Mouse (Mus musculus) myocyte (in vitro differentiated cells): ENCODE data around the gene Colca2. TPM values are rescaled to one million over a fixed set of nuclear protein-coding genes. Genes with fewer than 3 reads are reported as not detected.

ENCODE experiments used
- H3K27me3 ChIP-seq: one replicate; pipeline ENCODE4 v1.6.1; 2011; ENCODE audit not compliant: control insufficient read depth, insufficient read depth, insufficient read length
- H3K36me3 ChIP-seq: one replicate; pipeline ENCODE4 v1.6.1; 2011; ENCODE audit not compliant: control insufficient read depth, insufficient read depth
- H3K4me2 ChIP-seq: one replicate; pipeline ENCODE4 v1.6.1; 2011; ENCODE audit warnings: low read depth, control low read depth
- H3K4me3 ChIP-seq: one replicate; pipeline ENCODE4 v1.5.1; 2011; ENCODE audit warnings: mild to moderate bottlenecking, control low read depth, moderate library complexity
- H3K79me2 ChIP-seq: one replicate; pipeline ENCODE4 v1.6.1; 2011; ENCODE audit not compliant: control insufficient read depth, insufficient read depth
- H3ac ChIP-seq: one replicate; pipeline ENCODE4 v1.6.1; 2011; ENCODE audit not compliant: control insufficient read depth, insufficient read length
- CEBPB ChIP-seq: IDR thresholded peaks from 2 replicates; pipeline ENCODE4 v1.6.1; 2011; ENCODE audit warnings: mild to moderate bottlenecking, moderate library complexity; ENCODE audit not compliant: poor library complexity, insufficient read depth, severe bottlenecking
- E2F4 ChIP-seq: IDR thresholded peaks from one replicate; pipeline ENCODE4 v1.6.1; 2011; ENCODE audit warnings: mild to moderate bottlenecking, control low read depth, moderate library complexity; ENCODE audit not compliant: insufficient read depth
- MAX ChIP-seq: IDR thresholded peaks from one replicate; pipeline ENCODE4 v1.6.1; 2011; ENCODE audit warnings: low read depth, mild to moderate bottlenecking, control low read depth
- MYOD1 ChIP-seq, 3 experiments: IDR thresholded peaks; one replicate each; pipeline ENCODE4 v1.6.1; 2011; ENCODE audit warnings: control low read depth in 2 of 3, low read depth in 2 of 3, mild to moderate bottlenecking in 2 of 3, moderate library complexity in 1 of 3; ENCODE audit not compliant: insufficient read length in 2 of 3, control insufficient read depth in 1 of 3
- MYOG ChIP-seq, 3 experiments: IDR thresholded peaks; one replicate each; pipeline ENCODE4 v1.6.1; 2011; ENCODE audit warnings: control low read depth in 2 of 3, low read depth in 2 of 3, mild to moderate bottlenecking in 2 of 3; ENCODE audit not compliant: insufficient read length in 2 of 3, control insufficient read depth in 1 of 3, insufficient read depth in 1 of 3
- POLR2A ChIP-seq: IDR thresholded peaks from one replicate; pipeline ENCODE4 v1.6.1; 2011; ENCODE audit warnings: low read depth, mild to moderate bottlenecking, control low read depth, moderate library complexity; ENCODE audit not compliant: insufficient read length
- POLR2AphosphoS2 ChIP-seq: IDR thresholded peaks from one replicate; pipeline ENCODE4 v1.6.1; 2011; ENCODE audit warnings: low read depth, control low read depth; ENCODE audit not compliant: insufficient read length
- REST ChIP-seq: IDR thresholded peaks from one replicate; pipeline ENCODE4 v1.6.1; 2011; ENCODE audit warnings: mild to moderate bottlenecking, control low read depth, moderate library complexity; ENCODE audit not compliant: insufficient read depth, insufficient read length
- SRF ChIP-seq: IDR thresholded peaks from one replicate; pipeline ENCODE4 v1.6.1; 2011; ENCODE audit warnings: low read depth; ENCODE audit not compliant: control insufficient read depth, insufficient read length
- TCF12 ChIP-seq: IDR thresholded peaks from one replicate; pipeline ENCODE4 v1.6.1; 2011; ENCODE audit warnings: mild to moderate bottlenecking, control low read depth; ENCODE audit not compliant: poor library complexity, insufficient read depth, severe bottlenecking
- TCF3 ChIP-seq: IDR thresholded peaks from one replicate; pipeline ENCODE4 v1.6.1; 2011; ENCODE audit warnings: low read depth, control low read depth; ENCODE audit not compliant: insufficient read length
- USF1 ChIP-seq: IDR thresholded peaks from one replicate; pipeline ENCODE4 v1.6.1; 2011; ENCODE audit warnings: low read depth, mild to moderate bottlenecking, control low read depth, moderate library complexity
- polyA plus RNA-seq: library from polyadenylated mRNA; unstranded; fragments of >200 nt; fragmentation: generic; extraction: Trizol; gene quantifications from one replicate; pipeline ENCODE4 v1.2.1, GENCODE M21; 2012; ENCODE audit warnings: missing spikeins

The Colca2 gene
- polyA plus RNA-seq, 1 experiment, result 2.9 TPM

GRCm38 (mm10) chr9:51306351-51306750 is 28.0 kb upstream of the Colca2 start:
- Histone ChIP-seq H3K4me2 (no peak overlapping the region), H3ac (no peak overlapping the region), H3K36me3 (no peaks in the 10 kb centered on the region), H3K4me3 (no peak overlapping the region), H3K79me2 (no peaks in the 10 kb centered on the region), H3K27me3 (no peaks in the 10 kb centered on the region)
- TF ChIP-seq SRF, result no peak

- H3K79me2 ChIP-seq, result no peaks in the 10 kb centered on the region
Measured at GRCm38 (mm10) chr9:51305146-51305545, 26.8 kb upstream of the Colca2 start.

GRCm38 (mm10) chr9:51303980-51304379 is 25.6 kb upstream of the Colca2 start:
- TF ChIP-seq TCF3, result no peak
- TF ChIP-seq E2F4, result no peak
- TF ChIP-seq CEBPB, result no peak
- TF ChIP-seq MYOD1 (IDR thresholded peaks at IDR 0.05; ENCODE audit: control insufficient read depth in 1 of 3, insufficient read length in 2 of 3, low read depth in 2 of 3), result peak in 2 of 3 experiments; percentile 23 to 56
- no peak for TF ChIP-seq MAX
- TF ChIP-seq SRF, result no peak
- TF ChIP-seq MYOG (IDR thresholded peaks at IDR 0.05; ENCODE audit: control insufficient read depth in 1 of 3, insufficient read depth in 1 of 3, insufficient read length in 2 of 3, low read depth in 2 of 3), result peak in 1 of 3 experiments; percentile 51
- TF ChIP-seq USF1, result no peak
- TF ChIP-seq POLR2A, result no peak
- TF ChIP-seq POLR2AphosphoS2, result no peak
- no peak overlapping the region for H3K4me3 ChIP-seq
- H3K79me2 ChIP-seq, result no peaks in the 10 kb centered on the region
- no peak overlapping the region for H3K4me2 ChIP-seq
- no peaks in the 10 kb centered on the region for H3K36me3 ChIP-seq
- H3ac ChIP-seq, result no peak overlapping the region
- no peaks in the 10 kb centered on the region for H3K27me3 ChIP-seq

More at GRCm38 (mm10) chr9:51305146-51305545, 26.8 kb upstream of the Colca2 start:
- no peak overlapping the region for H3K4me2 ChIP-seq
- TF ChIP-seq USF1 (no peak), SRF (no peak), POLR2A (no peak)
- no peaks in the 10 kb centered on the region for H3K36me3 ChIP-seq
- H3ac ChIP-seq, result no peak overlapping the region
- no peaks in the 10 kb centered on the region for H3K27me3 ChIP-seq
- no peak overlapping the region for H3K4me3 ChIP-seq

GRCm38 (mm10) chr9:51293541-51293940 is 15.2 kb upstream of the Colca2 start:
- Histone ChIP-seq H3K27me3 (no peaks in the 10 kb centered on the region), H3K4me2 (no peak overlapping the region), H3K79me2 (no peaks in the 10 kb centered on the region), H3K4me3 (no peak overlapping the region), H3K36me3 (no peaks in the 10 kb centered on the region), H3ac (no peak overlapping the region)
- TF ChIP-seq TCF12 (no peak), POLR2AphosphoS2 (no peak), MYOD1 (IDR thresholded peaks at IDR 0.05; ENCODE audit: control insufficient read depth in 1 of 3, insufficient read length in 2 of 3, low read depth in 2 of 3) (no peak), E2F4 (no peak), CEBPB (no peak), MAX (no peak), TCF3 (no peak), REST (no peak), USF1 (no peak), MYOG (IDR thresholded peaks at IDR 0.05; ENCODE audit: control insufficient read depth in 1 of 3, insufficient read depth in 1 of 3, insufficient read length in 2 of 3, low read depth in 2 of 3) (no peak), POLR2A (no peak), SRF (no peak)

GRCm38 (mm10) chr9:51292674-51293073 is 14.3 kb upstream of the Colca2 start:
- H3K27me3 ChIP-seq, result no peaks in the 10 kb centered on the region
- no peak overlapping the region for H3K4me3 ChIP-seq
- H3K79me2 ChIP-seq, result no peaks in the 10 kb centered on the region
- H3K36me3 ChIP-seq, result no peaks in the 10 kb centered on the region
- no peak for TF ChIP-seq REST
- TF ChIP-seq POLR2AphosphoS2, result no peak
- no peak for TF ChIP-seq USF1
- TF ChIP-seq TCF12, result no peak
- TF ChIP-seq MYOD1 (IDR thresholded peaks at IDR 0.05; ENCODE audit: control insufficient read depth in 1 of 3, insufficient read length in 2 of 3, low read depth in 2 of 3), result no peak
- TF ChIP-seq POLR2A, result no peak
- no peak overlapping the region for H3ac ChIP-seq
- H3K4me2 ChIP-seq, result peak overlapping the region; percentile 20
